Mouse (Mus musculus) adrenal gland, postnatal 4 days (tissue): ENCODE results near the gene Plekhg3. TPM values are rescaled to one million over a fixed set of nuclear protein-coding genes. Genes with fewer than 3 reads are reported as not detected.

Experiments used
- DNase-seq, 2 experiments: peaks; one replicate each; pipeline ENCODE4 v3.0.0; 2021 to 2022; ENCODE audit warnings: low spot score in 2 of 2, mixed read lengths in 2 of 2
- long read RNA-seq, 2 experiments: library from polyadenylated mRNA; stranded (forward); transcript quantifications; one replicate each; pipeline ENCODE4 v2.0.0; 2021
- total RNA-seq, 2 experiments: library from RNA; stranded (reverse); gene quantifications; 2 replicates each; pipeline ENCODE4 v1.2.3; 2021

Plekhg3 gene
- total RNA-seq = 10 to 100 TPM; 21.0 to 29.2 TPM
- long read RNA-seq, experiment 1, partial matches to known transcripts = 2 of 3 reads
- long read RNA-seq, experiment 1, other reads (novel, unspliced or antisense) = 1 of 3 reads
- long read RNA-seq, experiment 2, partial matches to known transcripts = 6 of 7 reads
- long read RNA-seq, experiment 2, other reads (novel, unspliced or antisense) = 1 of 7 reads

- DNase-seq = no peak
Measured at GRCm38 (mm10) chr12:76530580-76531139, at the start of gene Plekhg3. Plekhg3 (plus strand) TSS chr12:76530891.

GRCm38 (mm10) chr12:76482446-76482845 is 48.2 kb upstream of the Plekhg3 start:
- no peak for DNase-seq

DNA sequence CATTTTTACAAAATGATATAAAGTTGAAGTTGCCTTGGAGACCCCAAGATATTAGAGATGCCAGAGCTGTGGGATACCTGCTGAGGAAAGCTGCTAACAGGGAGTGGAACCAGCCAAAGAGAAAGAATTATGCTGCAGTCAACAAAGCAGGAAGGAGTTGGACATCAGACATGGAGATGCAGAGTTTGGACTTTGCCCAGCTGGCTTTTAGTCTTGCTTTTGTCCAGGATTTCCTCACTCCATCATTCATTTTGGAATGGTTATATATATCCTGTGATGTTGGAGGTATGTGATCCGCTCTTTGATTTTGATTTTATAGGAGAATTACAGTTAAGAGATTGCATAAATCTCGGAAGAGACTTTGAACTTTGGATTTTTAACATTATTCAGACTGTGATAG is 47.7 kb upstream of the Plekhg3 start:
- DNase-seq = no peak

DNA sequence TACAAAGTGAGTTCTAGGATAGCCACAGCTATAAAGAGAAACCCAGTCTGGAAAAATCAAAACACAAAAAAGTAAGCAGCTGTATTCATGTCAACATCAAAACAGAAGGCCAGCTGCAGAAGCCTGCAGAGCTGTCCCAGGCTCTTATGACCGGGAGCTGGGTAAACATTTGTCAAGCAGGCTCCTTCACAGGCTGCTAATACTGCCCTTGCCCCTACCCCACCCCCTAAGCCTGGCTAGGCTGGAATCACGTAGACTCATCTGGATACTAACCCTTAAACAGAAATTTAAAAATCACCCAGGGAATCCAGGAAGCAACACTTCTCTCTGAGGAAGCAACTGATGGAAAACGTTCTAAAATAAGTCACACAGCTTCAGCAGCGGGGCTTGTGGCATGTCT is 45.8 kb upstream of the Plekhg3 start:
- no peak for DNase-seq

DNA sequence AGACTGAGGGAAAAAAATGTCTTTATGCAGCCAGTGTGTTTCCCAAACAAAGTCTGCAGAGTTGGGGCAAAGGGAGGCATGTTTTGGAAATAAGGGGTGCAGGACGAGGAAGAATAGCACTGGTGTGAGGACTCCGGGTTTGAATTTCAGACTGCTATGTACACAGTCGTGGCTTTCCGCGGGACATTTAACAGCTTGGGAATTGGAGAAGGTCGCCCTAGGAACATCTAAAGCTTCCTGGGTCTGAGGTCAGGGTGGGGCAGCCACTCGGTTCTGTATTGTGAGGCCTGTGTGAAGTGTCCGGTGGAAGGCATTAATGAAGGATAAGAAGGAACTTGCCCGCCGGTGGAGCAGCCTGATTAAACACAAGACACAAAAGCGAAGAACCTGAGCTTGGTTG is 45.3 kb upstream of the Plekhg3 start:
- no peak for DNase-seq

DNA sequence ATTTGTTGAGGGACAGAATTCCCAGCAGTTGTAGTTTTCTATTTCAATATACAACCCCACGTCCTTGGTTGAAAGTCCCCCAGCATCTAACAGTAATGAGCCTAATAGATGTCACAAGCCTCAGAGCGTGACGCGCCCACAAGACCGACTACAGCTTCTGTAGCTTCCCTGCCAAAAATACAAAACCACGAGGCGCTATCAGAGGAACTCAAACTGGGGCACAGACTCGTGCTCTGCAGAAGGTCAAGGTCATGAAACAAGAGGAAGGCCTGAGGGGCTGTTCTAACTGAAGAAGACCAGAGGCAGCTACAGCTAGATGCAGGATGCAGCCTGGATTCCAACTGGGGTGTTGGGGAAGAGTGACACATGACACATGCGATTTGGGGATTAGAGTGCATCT is 43.7 kb upstream of the Plekhg3 start:
- DNase-seq = no peak

- DNase-seq = no peak
Measured at GRCm38 (mm10) chr12:76490798-76491197, 39.9 kb upstream of the Plekhg3 start.

DNA sequence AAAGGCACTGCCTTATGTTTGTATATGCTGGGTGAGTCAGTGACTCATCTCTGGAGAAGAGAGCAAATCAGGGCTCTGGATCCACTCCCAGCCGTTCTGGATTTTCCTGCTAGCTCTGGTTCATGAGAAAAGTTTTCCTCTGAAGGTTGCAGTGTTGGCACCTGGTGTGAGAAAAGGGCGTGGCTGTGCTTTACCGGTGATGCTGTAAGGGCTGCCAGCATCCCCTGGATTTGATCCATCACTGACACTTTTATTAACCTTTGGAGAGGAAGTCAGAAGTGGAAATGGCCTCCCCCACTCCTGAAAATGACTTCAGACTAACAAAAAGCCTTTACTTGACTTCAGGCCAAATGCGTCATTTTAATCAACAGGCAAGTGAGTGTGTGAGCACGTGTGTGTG is 37.2 kb upstream of the Plekhg3 start:
- no peak for DNase-seq

- DNase-seq = no peak
Measured at GRCm38 (mm10) chr12:76495381-76495780, 35.3 kb upstream of the Plekhg3 start.

GRCm38 (mm10) chr12:76496324-76496723 is 34.4 kb upstream of the Plekhg3 start:
- peak in 1 of 2 experiments; percentile 26 for DNase-seq

DNA sequence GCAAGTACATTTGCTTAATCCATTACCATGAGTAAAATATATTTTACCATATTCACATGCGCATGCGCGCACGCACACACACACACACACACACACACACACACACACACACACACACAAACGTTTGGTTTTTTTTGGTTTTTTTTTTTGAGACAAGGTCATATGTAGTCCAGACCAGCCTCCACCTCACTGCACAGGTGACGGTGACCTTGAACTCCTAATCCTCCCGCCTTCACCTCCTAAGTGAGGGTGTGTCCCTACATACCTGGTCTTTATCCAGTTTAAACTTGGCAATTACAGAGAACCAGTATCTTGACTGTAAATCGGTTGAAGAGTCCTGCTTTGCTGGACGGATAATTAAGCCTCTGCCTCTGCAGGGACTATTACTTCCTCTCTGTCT is 31.4 kb upstream of the Plekhg3 start:
- no peak for DNase-seq

DNA sequence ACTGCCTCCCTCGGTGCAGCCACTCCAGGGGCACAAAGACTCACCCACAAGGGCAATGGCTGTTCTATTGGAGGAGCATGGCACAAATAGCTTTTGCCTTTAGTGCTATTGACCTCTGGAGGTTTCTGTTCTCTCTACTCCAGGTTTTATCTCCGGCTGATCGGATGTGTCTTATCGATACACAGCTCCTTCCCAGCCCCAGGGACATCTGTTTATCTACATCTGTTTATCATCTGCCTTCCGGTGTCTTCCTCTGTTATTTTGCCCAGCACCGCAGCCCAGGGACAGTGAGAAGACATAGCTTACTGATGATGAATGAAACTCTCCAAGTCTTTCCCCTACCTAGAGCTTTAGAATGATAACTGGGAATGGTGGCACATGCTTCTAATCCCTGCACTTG is 30.6 kb upstream of the Plekhg3 start:
- DNase-seq = no peak

DNA sequence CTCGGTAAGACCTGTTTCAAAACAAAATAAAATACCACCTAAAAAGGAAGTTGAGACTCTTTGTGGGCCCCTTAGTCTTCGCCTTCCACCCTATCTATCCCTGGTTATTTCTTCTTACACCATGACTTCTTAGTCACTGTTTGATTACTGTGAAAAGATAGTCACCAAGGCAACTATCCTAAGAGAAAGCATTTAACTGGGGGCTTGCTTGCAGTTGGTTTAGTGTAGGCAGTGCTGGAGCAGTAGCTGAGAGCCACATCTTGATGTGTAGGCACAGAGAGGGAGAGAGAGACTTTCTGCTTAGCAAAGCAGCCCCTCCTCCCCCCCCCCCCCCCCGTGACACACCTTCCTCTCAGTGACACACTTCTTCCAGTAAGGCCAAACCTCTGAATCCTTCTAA is 29.8 kb upstream of the Plekhg3 start:
- no peak for DNase-seq

DNA sequence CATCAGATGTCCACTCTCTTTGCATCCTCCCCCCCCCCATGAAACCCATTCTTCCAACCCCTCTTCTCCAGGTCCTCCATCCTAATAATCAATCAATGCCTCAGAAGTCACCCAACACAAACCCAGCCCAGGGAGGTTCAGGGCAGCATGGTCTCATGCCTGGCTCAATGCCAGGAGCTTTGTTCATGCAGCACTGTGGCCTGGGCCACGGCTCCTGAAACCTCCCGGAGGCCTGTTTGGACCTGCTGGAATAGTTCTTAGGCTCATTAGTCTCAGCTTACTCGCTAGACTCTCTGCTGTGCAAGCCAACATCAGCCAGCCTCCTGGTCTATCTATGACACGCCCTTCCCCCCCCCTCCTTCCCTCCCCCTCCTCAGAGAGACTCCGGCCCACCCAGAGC is 27.7 kb upstream of the Plekhg3 start:
- no peak for DNase-seq

GRCm38 (mm10) chr12:76506522-76506921 is 24.2 kb upstream of the Plekhg3 start:
- no peak for DNase-seq

GRCm38 (mm10) chr12:76507791-76508190 is 22.9 kb upstream of the Plekhg3 start:
- DNase-seq = no peak

DNA sequence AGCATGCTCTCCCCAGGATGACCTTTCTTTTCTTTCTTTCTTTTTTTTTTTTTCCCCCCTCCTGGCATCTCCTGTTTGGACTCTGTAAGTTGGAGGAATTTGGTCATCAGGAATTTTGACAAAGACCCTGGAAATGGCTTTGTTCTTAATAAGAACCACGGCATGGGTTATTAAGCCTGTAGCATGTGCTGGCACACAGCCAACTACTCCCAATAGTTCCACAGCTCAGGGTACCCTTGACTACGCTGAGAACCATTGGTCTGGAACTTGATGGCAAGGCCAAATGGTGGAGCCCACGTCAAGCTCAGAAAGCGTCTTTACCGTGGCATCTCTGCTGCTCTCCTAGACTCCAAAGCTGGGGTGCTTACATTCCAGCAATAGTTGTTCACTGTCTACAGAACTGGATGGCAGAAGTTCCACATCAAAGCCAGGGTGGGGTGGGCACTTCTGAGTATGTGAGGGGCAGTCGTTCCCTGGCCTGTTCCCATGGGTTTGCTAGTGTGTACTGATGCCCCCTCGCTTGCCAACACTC is 21.7 kb upstream of the Plekhg3 start:
- no peak for DNase-seq

DNA sequence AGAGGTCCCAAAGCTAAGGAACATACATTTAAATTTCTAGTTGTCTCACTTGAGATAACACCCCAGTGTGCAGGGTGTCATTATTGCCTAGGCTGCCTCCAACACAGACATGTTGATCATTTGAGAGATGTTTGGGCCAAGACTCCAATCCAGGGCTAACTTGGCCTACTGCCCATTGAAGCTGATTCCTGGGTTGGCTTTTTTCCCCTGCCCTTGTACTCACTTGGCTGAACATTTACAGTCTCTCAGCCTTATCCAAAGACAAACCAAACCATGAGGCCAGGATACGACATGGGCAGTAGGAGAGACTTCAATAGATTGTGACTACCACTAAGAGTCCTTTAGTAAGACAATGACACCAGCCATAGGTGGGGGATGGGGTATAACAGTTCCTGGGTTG is 18.0 kb upstream of the Plekhg3 start:
- DNase-seq = no peak

DNA sequence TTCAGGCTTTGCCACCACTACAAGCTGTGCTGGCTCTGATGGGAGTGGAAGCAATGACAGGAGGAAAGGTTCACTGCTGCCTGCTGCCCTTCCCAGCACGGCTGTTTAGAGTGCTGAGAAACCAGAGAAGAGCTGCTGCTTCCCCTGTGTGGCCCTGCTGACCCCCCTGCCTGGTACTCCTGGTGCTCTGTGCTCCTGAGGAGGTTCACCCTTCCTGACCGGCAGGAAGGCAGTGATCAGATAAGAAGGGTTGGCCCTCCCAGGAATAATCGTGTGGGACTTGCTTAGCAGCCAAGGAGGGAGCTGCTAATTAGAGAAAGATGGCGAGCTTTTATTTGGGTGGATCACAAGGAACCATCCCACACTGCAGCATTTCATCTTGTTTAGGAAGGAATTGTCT is 15.8 kb upstream of the Plekhg3 start:
- no peak for DNase-seq

- no peak for DNase-seq
Measured at GRCm38 (mm10) chr12:76518000-76518399, 12.7 kb upstream of the Plekhg3 start.

DNA sequence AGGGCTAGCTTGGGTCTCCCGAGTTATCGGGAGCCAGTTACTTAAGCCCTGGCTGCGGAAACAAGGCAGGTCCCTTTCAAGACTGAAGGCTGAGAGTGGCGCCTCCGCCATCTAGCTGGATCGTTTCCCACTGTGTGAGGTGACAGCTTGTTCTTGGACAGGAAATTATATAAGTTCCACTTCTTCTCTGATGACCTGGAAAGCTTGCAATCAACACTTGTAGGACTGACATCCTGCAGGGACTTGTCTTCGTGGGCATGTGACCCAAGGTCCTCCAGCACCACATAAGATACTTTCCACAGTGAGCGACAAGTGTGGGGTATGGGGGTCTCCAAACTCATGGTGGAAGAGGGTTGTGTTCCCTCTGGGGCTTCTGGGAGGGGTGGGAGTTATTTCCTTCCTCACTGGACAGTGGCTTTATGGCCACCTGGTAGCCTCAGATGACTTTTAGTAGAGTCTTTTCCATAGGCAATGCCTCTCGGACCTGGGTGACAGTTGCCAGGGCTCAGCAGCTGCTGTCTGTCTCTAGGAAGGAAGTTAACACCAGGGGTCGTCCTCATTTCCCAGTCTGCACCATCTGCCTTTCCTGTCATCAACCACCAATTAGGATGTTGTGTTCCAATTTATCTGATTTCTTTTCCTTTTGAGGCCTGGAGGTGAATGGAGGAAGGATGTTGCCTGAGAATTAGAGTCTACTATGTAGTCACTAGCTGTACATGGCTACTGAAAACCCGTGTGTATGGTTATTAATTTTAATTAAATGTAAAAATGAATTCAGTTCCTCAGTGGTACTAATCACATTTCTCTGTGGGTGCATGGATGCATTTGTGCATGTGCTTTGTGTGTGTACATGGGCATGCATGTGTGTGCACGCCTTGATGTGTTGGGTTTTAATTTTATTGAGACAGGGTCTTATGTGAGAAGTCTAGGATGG is 11.5 kb upstream of the Plekhg3 start:
- DNase-seq = no peak

DNA sequence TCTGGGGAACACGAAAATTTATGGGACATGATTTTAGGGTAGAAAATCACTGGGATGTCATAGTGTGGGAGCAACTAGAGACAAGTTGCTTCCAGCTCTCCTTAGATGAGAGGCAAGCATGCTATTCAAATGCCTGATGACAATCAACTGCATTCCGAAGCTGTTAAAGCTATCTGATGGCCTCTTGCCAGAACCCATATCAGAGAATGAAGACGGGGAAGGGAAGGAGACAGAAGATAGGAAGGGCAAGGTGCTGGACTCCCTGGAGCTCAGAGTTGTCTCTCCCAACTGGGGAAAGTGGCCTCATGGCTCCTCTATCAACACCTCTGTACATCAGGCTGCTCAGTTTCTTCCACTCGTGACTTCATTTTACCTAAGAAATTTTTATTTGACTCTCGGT is 7.0 kb upstream of the Plekhg3 start:
- no peak for DNase-seq
